Comparison of ENCODE assay signal across 8 mouse cellular contexts in the genomic region with DNA sequence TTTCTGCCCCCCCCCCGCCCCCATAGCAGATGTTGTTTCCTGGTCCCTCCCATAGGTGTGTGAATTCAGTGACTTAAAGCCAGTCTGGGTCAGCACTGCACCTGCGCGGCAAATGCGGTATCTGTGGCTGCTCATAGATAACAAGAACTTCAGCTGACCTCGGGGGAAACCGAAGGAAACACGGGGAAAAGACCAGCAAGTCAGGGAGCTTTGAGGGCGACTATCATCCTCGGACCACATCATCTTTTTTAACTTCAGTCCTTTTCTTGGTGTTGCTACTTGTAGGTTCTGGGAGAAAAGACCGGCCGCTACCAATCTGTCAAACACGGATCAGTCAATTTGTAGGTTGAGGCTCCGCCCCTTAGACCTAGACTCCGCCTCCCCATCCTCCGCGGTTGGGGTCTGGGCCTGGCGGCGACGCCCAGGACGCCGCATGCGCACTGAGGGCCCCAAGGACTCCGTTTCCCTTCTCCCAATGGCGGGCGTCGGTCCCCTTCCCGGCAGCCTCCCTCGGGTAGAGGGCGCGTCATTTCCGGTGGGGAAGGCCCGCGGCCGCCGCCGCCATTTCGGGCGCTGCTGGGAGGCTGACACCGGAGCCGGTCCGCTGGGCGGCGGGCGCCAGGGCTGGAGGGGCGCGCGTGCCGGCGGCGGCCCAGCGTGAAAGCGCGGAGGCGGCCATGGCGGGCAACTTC. TPM values are rescaled to one million over a fixed set of nuclear protein-coding genes. Genes with fewer than 3 reads are reported as not detected.
DNase-seq lines count a peak whose midpoint lies in the region; ATAC-seq lines count a peak whose summit lies in the region.

Gene Crk (plus strand): TSS at position 513 of the 692 bp plus-strand sequence.

- H3K4me3 ChIP-seq in hindbrain, embryonic 12.5 days, result peak within 1 kb of the TSS; percentile 99

- H3K27ac ChIP-seq in hindbrain, embryonic 12.5 days, result peak within 1 kb of the TSS; percentile 94

- peak within 1 kb of the TSS; percentile 73 for H3K4me2 ChIP-seq in hindbrain, embryonic 12.5 days (replicated peaks)

- no peaks in the 10 kb centered on the region for H3K9me3 ChIP-seq in hindbrain, embryonic 12.5 days (replicated peaks)

- peaks cover 15% of the 10 kb centered on the region for H3K4me1 ChIP-seq in hindbrain, embryonic 12.5 days

- peak within 1 kb of the TSS; percentile 96 for H3K9ac ChIP-seq in hindbrain, embryonic 12.5 days

- no peaks in the 10 kb centered on the region for H3K27me3 ChIP-seq in hindbrain, embryonic 12.5 days

- peak; percentile 99 for DNase-seq in Muller cell, postnatal 12 days (ENCODE audit: inconsistent ontology term)
- DNase-seq in cerebellum, adult 9-11 months, result peak; percentile 99
- DNase-seq in frontal cortex, postnatal 10 days (ENCODE audit: low spot score in 2 of 2), result peak; percentile 94 to 97
- DNase-seq in layer of hippocampus, postnatal 14 days (ENCODE audit: low spot score in 2 of 2), result peak; percentile 95 to 98
- DNase-seq in lung, postnatal 14 days, result peak; percentile 99
- DNase-seq in retina, adult 2 months (ENCODE audit: low read depth, low spot score), result peak; percentile 96
- DNase-seq in thymus, postnatal 36 days, result peak; percentile 99 to 100

- WGBS in hindbrain, embryonic 12.5 days, result under 1% methylated on average over 54 of the region's 55 CpGs

- 0 out of 2 replicates have a peak, but pooled peaks cover under 1% of the 10 kb centered on the region for H3K36me3 ChIP-seq in hindbrain, embryonic 12.5 days

- ATAC-seq in hindbrain, embryonic 12.5 days (ENCODE audit: low FRiP score), result peak; percentile 96

RNA-seq across cellular contexts. Expression of gene Crk, which starts in this region (rescaled TPM):
- polyA plus RNA-seq in hindbrain, embryonic 12.5 days (2016; fragmentation: Nextera tagmentation; extraction: Ambion mirVana), result 136 and 138 TPM in 2 replicates
- 100 to 1,000 TPM; 127 to 129 TPM for total RNA-seq in layer of hippocampus, postnatal 14 days (2021)

Comparison
In these comparisons a context has a peak if more than half of its experiments do, and no peak if none do; other contexts are left out.
1. Peak in every context shown above with its lines: DNase-seq, ATAC-seq, H3K4me3 ChIP-seq and H3K27ac ChIP-seq.